Mouse (Mus musculus): ENCODE results near the gene Stra6. TPM values are rescaled to one million over a fixed set of nuclear protein-coding genes. Genes with fewer than 3 reads are reported as not detected.

Stra6 gene
- 2.3 TPM for total RNA-seq (2023)

DNA sequence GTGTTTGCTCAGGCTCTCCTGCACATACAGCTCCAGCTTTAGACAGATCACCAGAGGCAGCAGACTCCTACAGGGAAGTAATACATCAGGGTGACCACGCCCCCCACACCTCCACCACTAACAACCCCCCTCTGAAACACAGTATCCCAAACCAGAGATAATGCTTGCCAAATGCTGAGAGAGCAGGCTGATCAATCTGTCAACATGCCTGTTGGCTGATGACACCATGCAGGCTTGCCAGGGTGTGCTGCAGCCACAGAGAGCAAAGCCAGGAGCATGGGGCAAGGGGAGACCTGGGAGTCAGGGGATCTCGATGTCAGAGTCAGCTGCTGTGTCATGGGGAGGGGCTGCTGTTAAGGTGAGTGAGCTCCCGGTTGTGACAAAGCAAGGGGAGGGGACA lies at the start of gene Stra6:
TSS of gene Stra6 (plus strand) at position 258 of the 400 bp plus-strand sequence.

DNA sequence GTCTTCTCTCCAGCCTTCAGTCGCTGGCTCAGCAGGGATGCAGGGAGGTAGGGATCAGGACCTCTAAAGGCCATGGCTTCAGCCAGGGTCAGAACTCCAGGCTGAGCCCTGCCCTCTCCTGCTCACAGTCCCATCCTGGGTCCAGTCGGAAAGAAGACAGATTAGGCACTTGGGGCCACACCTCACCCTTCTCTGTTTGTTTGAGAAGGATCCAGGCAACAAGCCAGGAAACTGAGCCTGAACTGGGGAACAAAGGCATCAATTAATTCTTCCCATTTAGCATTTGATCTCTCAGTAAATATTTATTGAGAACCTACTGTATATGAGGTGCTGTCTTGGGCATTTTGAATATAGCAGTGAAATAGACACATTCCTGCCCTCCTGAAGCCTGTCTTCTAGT lies 55.1 kb downstream of the Stra6 start, which contains the start of gene Ccdc33:
TSS of gene Ccdc33 (minus strand) at position 153 of the 400 bp plus-strand sequence.

Other genes starting within 250 kb of the Stra6 start
- 84.7 TPM for gene Arid3b, start 227.0 kb upstream of the Stra6 start, total RNA-seq (2023)
- gene Ubl7, start 152.8 kb upstream of the Stra6 start, total RNA-seq (2023) = 77.5 TPM
- 3.0 TPM for gene Sema7a, start 123.7 kb upstream of the Stra6 start, total RNA-seq (2023)
- gene Cyp11a1, start 57.4 kb upstream of the Stra6 start, total RNA-seq (2023) = 0.27 TPM
- not detected for gene Ccdc33, start 55.0 kb downstream of the Stra6 start, total RNA-seq (2023)
- not detected for gene Islr, start 140.5 kb downstream of the Stra6 start, total RNA-seq (2023)
- gene Islr2, start 140.5 kb downstream of the Stra6 start, total RNA-seq (2023) = 0.38 TPM
- gene Pml, start 186.0 kb downstream of the Stra6 start, total RNA-seq (2023) = 82.1 TPM
- 33.0 TPM for gene Stoml1, start 189.4 kb downstream of the Stra6 start, total RNA-seq (2023)
- 1.1 TPM for gene Loxl1, start 249.4 kb downstream of the Stra6 start, total RNA-seq (2023)